Mouse (Mus musculus) heart, embryonic 16.5 days (tissue): ENCODE measurements around the gene Rdh1. TPM values are rescaled to one million over a fixed set of nuclear protein-coding genes. Genes with fewer than 3 reads are reported as not detected.

Experiments used
- ATAC-seq: fragments of 200-750 bp; cut with Nextera tagmentation; replicated peaks from 2 replicates; pipeline ENCODE4 v1.8.0; 2017; ENCODE audit warnings: moderate number of reproducible peaks; ENCODE audit not compliant: insufficient read depth, low FRiP score; ENCODE audit errors: extremely low read depth
- H3K27ac ChIP-seq: fragments of 300-500 bp; sonication (generic); 2 replicates; pipeline ENCODE4 v1.5.1; 2014; ENCODE audit warnings: mild to moderate bottlenecking, low read length, control low read depth, moderate library complexity
- H3K27me3 ChIP-seq: fragments of 300-500 bp; sonication (generic); 2 replicates; pipeline ENCODE4 v1.6.1; 2014; ENCODE audit warnings: low read length, mixed read lengths; ENCODE audit not compliant: control insufficient read depth, insufficient read depth
- H3K36me3 ChIP-seq: fragments of 300-500 bp; sonication (generic); 2 replicates; pipeline ENCODE4 v1.6.1; 2014; ENCODE audit not compliant: control insufficient read depth, insufficient read depth
- H3K4me1 ChIP-seq: fragments of 300-500 bp; sonication (generic); 2 replicates; pipeline ENCODE4 v1.6.1; 2014; ENCODE audit warnings: low read length, mixed read lengths; ENCODE audit not compliant: control insufficient read depth, insufficient read depth
- H3K4me2 ChIP-seq: fragments of 300-500 bp; sonication (generic); 2 replicates; pipeline ENCODE4 v1.6.1; 2014; ENCODE audit warnings: low read depth, mild to moderate bottlenecking, control low read depth, low read length
- H3K4me3 ChIP-seq: fragments of 300-500 bp; sonication (generic); 2 replicates; pipeline ENCODE4 v1.5.1; 2014; ENCODE audit warnings: mild to moderate bottlenecking, control low read depth, low read length
- H3K9ac ChIP-seq: fragments of 300-500 bp; sonication (generic); 2 replicates; pipeline ENCODE4 v1.6.1; 2014; ENCODE audit warnings: low read length, control low read depth
- H3K9me3 ChIP-seq: fragments of 300-500 bp; sonication (generic); replicated peaks from 2 replicates; pipeline ENCODE4 v1.6.1; 2016; ENCODE audit warnings: low read length; ENCODE audit not compliant: control insufficient read depth
- WGBS: fragments of 180-500 bp; shearing (Covaris S2); extraction: QIAGEN DNeasy Blood & Tissue Kit; methylation state at CpG from one replicate; pipeline ENCODE4 v1.1.7; 2014; 5-methylcytosine and 5-hydroxymethylcytosine counted together
- polyA plus RNA-seq: library from polyadenylated mRNA; unstranded; fragments of >200 nt; fragmentation: Nextera tagmentation; extraction: Ambion mirVana; gene quantifications from 2 replicates; pipeline ENCODE4 v1.2.1, GENCODE M21; 2015

Gene Rdh1
- polyA plus RNA-seq, 1 experiment from 2014 or later, result not detected

GRCm38 (mm10) chr10:127744661-127745060 is 14.9 kb upstream of the Rdh1 start:
- ATAC-seq, result no peak
- H3K36me3 ChIP-seq, result peaks cover 35% of the 10 kb centered on the region
- 63% methylated on average over 5 of the region's 5 CpGs for WGBS

GRCm38 (mm10) chr10:127745886-127746285 is 13.6 kb upstream of the Rdh1 start:
- H3K4me1 ChIP-seq, result no peaks in the 10 kb centered on the region
- no peak overlapping the region for H3K4me3 ChIP-seq
- 61% methylated on average over 5 of the region's 5 CpGs for WGBS
- no peak overlapping the region for H3K27ac ChIP-seq
- peaks cover 35% of the 10 kb centered on the region for H3K36me3 ChIP-seq
- H3K27me3 ChIP-seq, result no peaks in the 10 kb centered on the region
- H3K9ac ChIP-seq, result no peak overlapping the region
- H3K9me3 ChIP-seq, result no peaks in the 10 kb centered on the region
- H3K4me2 ChIP-seq, result no peak overlapping the region
- ATAC-seq, result no peak

More at GRCm38 (mm10) chr10:127744661-127745060, 14.9 kb upstream of the Rdh1 start:
- H3K27ac ChIP-seq, result no peak overlapping the region
- H3K9me3 ChIP-seq, result no peaks in the 10 kb centered on the region
- H3K9ac ChIP-seq, result no peak overlapping the region
- H3K27me3 ChIP-seq, result no peaks in the 10 kb centered on the region
- H3K4me1 ChIP-seq, result peaks cover 5% of the 10 kb centered on the region
- H3K4me2 ChIP-seq, result no peak overlapping the region
- no peak overlapping the region for H3K4me3 ChIP-seq

- no peaks in the 10 kb centered on the region for H3K27me3 ChIP-seq
- H3K27ac ChIP-seq, result 0 out of 2 replicates have a peak overlapping the region, but pooled peaks have one; percentile 37
- no peaks in the 10 kb centered on the region for H3K4me1 ChIP-seq
- WGBS, result 83% methylated on average over 8 of the region's 8 CpGs
- no peaks in the 10 kb centered on the region for H3K9me3 ChIP-seq
- H3K36me3 ChIP-seq, result peaks cover 25% of the 10 kb centered on the region
- H3K9ac ChIP-seq, result peak overlapping the region; percentile 34; the same call in 1 of the 2 replicates
- peak overlapping the region; percentile 35 for H3K4me2 ChIP-seq
- ATAC-seq, result no peak
- no peak overlapping the region for H3K4me3 ChIP-seq
These were observed 12.3 kb upstream of the Rdh1 start for GRCm38 (mm10) chr10:127747254-127747653.

GRCm38 (mm10) chr10:127748847-127749612 is 10.5 kb upstream of the Rdh1 start:
- Histone ChIP-seq H3K4me2 (peak overlapping the region; percentile 35), H3K9ac (no peak overlapping the region; the same call in 1 of the 2 replicates), H3K9me3 (no peaks in the 10 kb centered on the region), H3K36me3 (peaks cover 10% of the 10 kb centered on the region), H3K4me1 (no peaks in the 10 kb centered on the region), H3K4me3 (peak overlapping the region; percentile 33), H3K27ac (peak overlapping the region; percentile 61), H3K27me3 (no peaks in the 10 kb centered on the region)
- peak; percentile 57 for ATAC-seq
- 17% methylated on average over 8 of the region's 8 CpGs for WGBS

GRCm38 (mm10) chr10:127750136-127750777 is 9.3 kb upstream of the Rdh1 start:
- H3K36me3 ChIP-seq, result peaks cover 2% of the 10 kb centered on the region; the same call in 1 of the 2 replicates
- H3K4me2 ChIP-seq, result peak overlapping the region; percentile 35
- peaks cover 2% of the 10 kb centered on the region; the same call in 1 of the 2 replicates for H3K4me1 ChIP-seq
- H3K4me3 ChIP-seq, result peak overlapping the region; percentile 33
- peak overlapping the region; percentile 61 for H3K27ac ChIP-seq
- ATAC-seq, result no peak
- no peaks in the 10 kb centered on the region for H3K27me3 ChIP-seq
- peak overlapping the region; percentile 60 for H3K9ac ChIP-seq
- H3K9me3 ChIP-seq, result no peaks in the 10 kb centered on the region
- WGBS, result 38% methylated on average over 24 of the region's 24 CpGs

GRCm38 (mm10) chr10:127751548-127751947 is 8.0 kb upstream of the Rdh1 start, which contains the start of gene Gpr182:
Gene Gpr182, minus strand, starts transcription at chr10:127751732.
- H3K4me1 ChIP-seq, result peaks cover 2% of the 10 kb centered on the region; the same call in 1 of the 2 replicates
- WGBS, result 39% methylated on average over 8 of the region's 8 CpGs
- peak within 1 kb of the TSS; percentile 33 for H3K4me3 ChIP-seq
- no peaks in the 10 kb centered on the region for H3K36me3 ChIP-seq
- peak within 1 kb of the TSS; percentile 60 for H3K9ac ChIP-seq
- H3K4me2 ChIP-seq, result peak within 1 kb of the TSS; percentile 35
- ATAC-seq, result peak; percentile 56; the same call in 1 of the 2 replicates
- H3K27me3 ChIP-seq, result no peaks in the 10 kb centered on the region
- H3K9me3 ChIP-seq, result no peaks in the 10 kb centered on the region
- peak within 1 kb of the TSS; percentile 17 for H3K27ac ChIP-seq

GRCm38 (mm10) chr10:127754566-127755166 is 4.9 kb upstream of the Rdh1 start:
- Histone ChIP-seq H3K9ac (no peak overlapping the region), H3K4me3 (no peak overlapping the region), H3K27ac (peak overlapping the region; percentile 66), H3K27me3 (no peaks in the 10 kb centered on the region), H3K4me1 (peaks cover 2% of the 10 kb centered on the region; the same call in 1 of the 2 replicates), H3K4me2 (no peak overlapping the region), H3K9me3 (no peaks in the 10 kb centered on the region), H3K36me3 (no peaks in the 10 kb centered on the region)
- ATAC-seq, result peak; percentile 34; the same call in 1 of the 2 replicates
- WGBS, result 57% methylated on average over 6 of the region's 6 CpGs

GRCm38 (mm10) chr10:127755246-127755645 is 4.3 kb upstream of the Rdh1 start:
- WGBS, result 40% methylated on average over 3 of the region's 3 CpGs
- Histone ChIP-seq H3K4me1 (peaks cover 2% of the 10 kb centered on the region; the same call in 1 of the 2 replicates), H3K9me3 (no peaks in the 10 kb centered on the region), H3K36me3 (no peaks in the 10 kb centered on the region), H3K4me2 (no peak overlapping the region), H3K27ac (peak overlapping the region; percentile 56), H3K4me3 (no peak overlapping the region), H3K27me3 (no peaks in the 10 kb centered on the region), H3K9ac (no peak overlapping the region)
- ATAC-seq, result no peak
